8 mouse cellular contexts compared by ENCODE assay signal in the genomic region with DNA sequence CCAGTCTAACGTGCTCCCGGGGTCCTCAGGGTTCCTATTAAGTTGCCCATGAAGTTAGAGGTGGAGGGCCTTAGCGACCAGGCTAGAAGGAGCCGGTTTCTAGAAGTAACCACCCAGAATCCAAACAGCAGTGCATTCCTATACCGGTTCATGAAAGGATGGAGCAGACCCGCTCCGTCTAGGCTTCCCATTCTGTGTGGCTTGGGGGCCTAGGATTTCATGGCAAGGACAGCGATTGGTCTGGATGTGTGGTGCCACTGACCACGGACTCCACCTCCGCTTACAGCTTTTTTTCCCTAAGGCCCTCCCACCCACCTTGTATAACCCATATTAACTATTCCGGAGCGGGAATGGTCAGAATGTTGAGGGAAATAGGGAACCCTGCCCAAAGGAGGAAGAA. TPM values are rescaled to one million over a fixed set of nuclear protein-coding genes. Genes with fewer than 3 reads are reported as not detected.
DNase-seq lines count a peak whose midpoint lies in the region; ATAC-seq and TF ChIP-seq lines count a peak whose summit lies in the region.

No protein-coding gene starts in this region.

- no peaks in the 10 kb centered on the region for H3K9me3 ChIP-seq in forebrain, postnatal 0 days (ENCODE audit: low read length)
- H3K9me3 ChIP-seq in limb, embryonic 14.5 days (ENCODE audit: control insufficient read depth, low read length) = no peaks in the 10 kb centered on the region
- no peaks in the 10 kb centered on the region for H3K9me3 ChIP-seq in midbrain, embryonic 16.5 days (replicated peaks; ENCODE audit: control insufficient read depth, low read length, poor library complexity, severe bottlenecking)

- 2% methylated on average over 12 of the region's 12 CpGs for WGBS in forebrain, postnatal 0 days
- WGBS in limb, embryonic 14.5 days = 5% methylated on average over 12 of the region's 12 CpGs
- WGBS in midbrain, embryonic 16.5 days = 2% methylated on average over 12 of the region's 12 CpGs

- TF ChIP-seq POLR2A in limb, embryonic 14.5 days (IDR thresholded peaks at IDR 0.05; ENCODE audit: borderline replicate concordance, extremely low read depth, insufficient read depth, insufficient read length) = no peak

- ATAC-seq in forebrain, postnatal 0 days = no peak
- ATAC-seq in limb, embryonic 14.5 days (ENCODE audit: low FRiP score, low read depth) = peak; percentile 10
- peak; percentile 40 for ATAC-seq in midbrain, embryonic 16.5 days

- peak overlapping the region; percentile 97 for H3K27ac ChIP-seq in left cerebral cortex, adult 2 months
- peak overlapping the region; percentile 94 for H3K27ac ChIP-seq in forebrain, postnatal 0 days (ENCODE audit: low read depth, low read length)
- peak overlapping the region; percentile 93 for H3K27ac ChIP-seq in limb, embryonic 14.5 days (replicated peaks; ENCODE audit: low read depth, low read length)
- peak overlapping the region; percentile 92 for H3K27ac ChIP-seq in midbrain, embryonic 16.5 days (ENCODE audit: low read length)

- no peaks in the 10 kb centered on the region for H3K27me3 ChIP-seq in forebrain, postnatal 0 days (ENCODE audit: insufficient read depth, low read length)
- H3K27me3 ChIP-seq in limb, embryonic 14.5 days (ENCODE audit: control insufficient read depth, insufficient read depth, low read length) = no peaks in the 10 kb centered on the region
- H3K27me3 ChIP-seq in midbrain, embryonic 16.5 days (ENCODE audit: control insufficient read depth, insufficient read depth, low read depth, low read length) = no peaks in the 10 kb centered on the region

- H3K4me1 ChIP-seq in forebrain, postnatal 0 days (ENCODE audit: insufficient read depth) = peaks cover 13% of the 10 kb centered on the region; the same call in 1 of the 2 replicates
- H3K4me1 ChIP-seq in limb, embryonic 14.5 days (ENCODE audit: control insufficient read depth, insufficient read depth, low read length) = peaks cover 10% of the 10 kb centered on the region
- H3K4me1 ChIP-seq in midbrain, embryonic 16.5 days (ENCODE audit: control insufficient read depth, insufficient read depth, low read length) = peaks cover 28% of the 10 kb centered on the region

- H3K4me2 ChIP-seq in forebrain, postnatal 0 days (ENCODE audit: low read depth) = peak overlapping the region; percentile 81
- H3K4me2 ChIP-seq in limb, embryonic 14.5 days (replicated peaks; ENCODE audit: low read depth, low read length, severe bottlenecking) = peak overlapping the region; percentile 52
- peak overlapping the region; percentile 83 for H3K4me2 ChIP-seq in midbrain, embryonic 16.5 days (ENCODE audit: low read length)

- H3K36me3 ChIP-seq in forebrain, postnatal 0 days (ENCODE audit: insufficient read depth) = peaks cover 28% of the 10 kb centered on the region
- H3K36me3 ChIP-seq in limb, embryonic 14.5 days (ENCODE audit: control insufficient read depth, insufficient read depth, low read length) = peaks cover 34% of the 10 kb centered on the region
- H3K36me3 ChIP-seq in midbrain, embryonic 16.5 days (ENCODE audit: control insufficient read depth, insufficient read depth, low read length) = peaks cover 35% of the 10 kb centered on the region

- no peak for TF ChIP-seq CTCF in left cerebral cortex, adult 2 months (IDR thresholded peaks at IDR 0.05)
- no peak for TF ChIP-seq CTCF in forebrain, postnatal 0 days (IDR thresholded peaks at IDR 0.05; ENCODE audit: low read depth)

- H3K9ac ChIP-seq in forebrain, postnatal 0 days = peak overlapping the region; percentile 95
- peak overlapping the region; percentile 89 for H3K9ac ChIP-seq in limb, embryonic 14.5 days (ENCODE audit: low read depth, low read length, severe bottlenecking)
- peak overlapping the region; percentile 91 for H3K9ac ChIP-seq in midbrain, embryonic 16.5 days (ENCODE audit: low read depth, low read length)

- DNase-seq in left cerebral cortex, adult 2 months (ENCODE audit: extremely low spot score in 1 of 2, low spot score in 2 of 2) = no peak
- DNase-seq in left cerebral cortex, adult 18-20 months (ENCODE audit: low spot score in 2 of 2) = no peak
- DNase-seq in adrenal gland, postnatal 25 days = peak; percentile 65
- peak; percentile 70 for DNase-seq in forebrain, postnatal 0 days
- peak; percentile 63 for DNase-seq in limb, embryonic 14.5 days (ENCODE audit: low spot score)
- DNase-seq in spleen, adult 18-20 months = no peak
- DNase-seq in ovary, postnatal 14 days (ENCODE audit: low spot score) = no peak

- intact Hi-C loops in left cerebral cortex, adult 2 months (cut with DNase I) = loop anchor here (5.0 kb wide), 1 partner anchor 287 kb away; the partner anchor contains the start of gene Incenp

- H3K4me3 ChIP-seq in left cerebral cortex, adult 2 months = peak overlapping the region; percentile 74
- H3K4me3 ChIP-seq in forebrain, postnatal 0 days (ENCODE audit: low read depth, low read length) = peak overlapping the region; percentile 90
- H3K4me3 ChIP-seq in limb, embryonic 14.5 days (replicated peaks; ENCODE audit: low read length) = peak overlapping the region; percentile 86
- H3K4me3 ChIP-seq in midbrain, embryonic 16.5 days (ENCODE audit: low read depth, low read length) = peak overlapping the region; percentile 80

RNA-seq across cellular contexts. Expression of gene Fads1, which starts 1.4 kb away (rescaled TPM):
- total RNA-seq in left cerebral cortex, adult 2 months (2021) = 100 to 1,000 TPM; 181 to 201 TPM
- 100 to 1,000 TPM; 171 to 184 TPM for total RNA-seq in left cerebral cortex, adult 18-20 months (2021)
- total RNA-seq in adrenal gland, postnatal 25 days (2021) = 931 and 942 TPM in 2 replicates
- total RNA-seq in forebrain, postnatal 0 days (2014; rRNA removed) = 142 and 176 TPM in 2 replicates
- polyA plus RNA-seq in forebrain, postnatal 0 days (2015; fragmentation: Nextera tagmentation; extraction: Ambion mirVana) = 113 and 153 TPM in 2 replicates
- 87.3 and 116 TPM in 2 replicates for polyA plus RNA-seq in limb, embryonic 14.5 days (2012; rRNA removed)
- 81.1 and 81.3 TPM in 2 replicates for polyA plus RNA-seq in limb, embryonic 14.5 days (2014; fragmentation: Nextera tagmentation; extraction: Ambion mirVana)
- polyA plus RNA-seq in midbrain, embryonic 16.5 days (2015; fragmentation: Nextera tagmentation; extraction: Ambion mirVana) = 181 and 190 TPM in 2 replicates

RNA-seq across cellular contexts. Expression of gene Tmem258, which starts 19.7 kb away (rescaled TPM):
- total RNA-seq in left cerebral cortex, adult 2 months (2021) = 10 to 100 TPM; 55.9 to 64.2 TPM
- total RNA-seq in left cerebral cortex, adult 18-20 months (2021) = 10 to 100 TPM; 68.6 to 71.2 TPM
- 141 and 171 TPM in 2 replicates for total RNA-seq in adrenal gland, postnatal 25 days (2021)
- total RNA-seq in forebrain, postnatal 0 days (2014; rRNA removed) = 102 and 135 TPM in 2 replicates
- 310 and 398 TPM in 2 replicates for polyA plus RNA-seq in forebrain, postnatal 0 days (2015; fragmentation: Nextera tagmentation; extraction: Ambion mirVana)
- polyA plus RNA-seq in limb, embryonic 14.5 days (2012; rRNA removed) = 178 and 186 TPM in 2 replicates
- polyA plus RNA-seq in limb, embryonic 14.5 days (2014; fragmentation: Nextera tagmentation; extraction: Ambion mirVana) = 484 and 516 TPM in 2 replicates
- polyA plus RNA-seq in midbrain, embryonic 16.5 days (2015; fragmentation: Nextera tagmentation; extraction: Ambion mirVana) = 278 and 290 TPM in 2 replicates

RNA-seq across cellular contexts. Expression of gene Fen1, which starts 19.9 kb away (rescaled TPM):
- 10 to 100 TPM; 10.5 to 11.6 TPM for total RNA-seq in left cerebral cortex, adult 2 months (2021)
- total RNA-seq in left cerebral cortex, adult 18-20 months (2021) = 10 to 100 TPM; 12.1 to 14.1 TPM
- 16.9 and 17.9 TPM in 2 replicates for total RNA-seq in adrenal gland, postnatal 25 days (2021)
- 23.4 and 24.6 TPM in 2 replicates for total RNA-seq in forebrain, postnatal 0 days (2014; rRNA removed)
- 28.7 and 30.8 TPM in 2 replicates for polyA plus RNA-seq in forebrain, postnatal 0 days (2015; fragmentation: Nextera tagmentation; extraction: Ambion mirVana)
- polyA plus RNA-seq in limb, embryonic 14.5 days (2012; rRNA removed) = 37.3 and 40.8 TPM in 2 replicates
- 58.2 and 61.2 TPM in 2 replicates for polyA plus RNA-seq in limb, embryonic 14.5 days (2014; fragmentation: Nextera tagmentation; extraction: Ambion mirVana)
- 19.5 and 21.9 TPM in 2 replicates for polyA plus RNA-seq in midbrain, embryonic 16.5 days (2015; fragmentation: Nextera tagmentation; extraction: Ambion mirVana)

RNA-seq across cellular contexts. Expression of gene Myrf, which starts 56.5 kb away (rescaled TPM):
- total RNA-seq in left cerebral cortex, adult 2 months (2021) = 10 to 100 TPM; 14.0 to 15.3 TPM
- 10 to 100 TPM; 14.1 to 17.2 TPM for total RNA-seq in left cerebral cortex, adult 18-20 months (2021)
- 0.67 and 1.4 TPM in 2 replicates for total RNA-seq in adrenal gland, postnatal 25 days (2021)
- total RNA-seq in forebrain, postnatal 0 days (2014; rRNA removed) = 0.54 and 0.81 TPM in 2 replicates
- 0.20 and 0.47 TPM in 2 replicates for polyA plus RNA-seq in forebrain, postnatal 0 days (2015; fragmentation: Nextera tagmentation; extraction: Ambion mirVana)
- polyA plus RNA-seq in limb, embryonic 14.5 days (2012; rRNA removed) = 4.4 and 7.0 TPM in 2 replicates
- 1.1 and 1.4 TPM in 2 replicates for polyA plus RNA-seq in limb, embryonic 14.5 days (2014; fragmentation: Nextera tagmentation; extraction: Ambion mirVana)
- 0.57 and 0.82 TPM in 2 replicates for polyA plus RNA-seq in midbrain, embryonic 16.5 days (2015; fragmentation: Nextera tagmentation; extraction: Ambion mirVana)

Comparison
In these comparisons a context has a peak if more than half of its experiments do, and no peak if none do; other contexts are left out.
1. DNase-seq: peak in adrenal gland, postnatal 25 days (single experiment), forebrain, postnatal 0 days (single experiment) and limb, embryonic 14.5 days (single experiment); none in left cerebral cortex, adult 2 months (0 of 2), left cerebral cortex, adult 18-20 months (0 of 2), spleen, adult 18-20 months (0 of 2) and ovary, postnatal 14 days (single experiment).
2. Peak in every context shown above with its lines, with median percentiles within 50 percentile points of each other: H3K27ac ChIP-seq, H3K4me3 ChIP-seq, H3K4me2 ChIP-seq and H3K9ac ChIP-seq.